Mouse (Mus musculus): Measurements from ENCODE around the gene Bdkrb2. TPM values are rescaled to one million over a fixed set of nuclear protein-coding genes. Genes with fewer than 3 reads are reported as not detected.

The Bdkrb2 gene
- total RNA-seq, 2 experiments from 2014 or later: 0.31 to 0.40 TPM

DNA sequence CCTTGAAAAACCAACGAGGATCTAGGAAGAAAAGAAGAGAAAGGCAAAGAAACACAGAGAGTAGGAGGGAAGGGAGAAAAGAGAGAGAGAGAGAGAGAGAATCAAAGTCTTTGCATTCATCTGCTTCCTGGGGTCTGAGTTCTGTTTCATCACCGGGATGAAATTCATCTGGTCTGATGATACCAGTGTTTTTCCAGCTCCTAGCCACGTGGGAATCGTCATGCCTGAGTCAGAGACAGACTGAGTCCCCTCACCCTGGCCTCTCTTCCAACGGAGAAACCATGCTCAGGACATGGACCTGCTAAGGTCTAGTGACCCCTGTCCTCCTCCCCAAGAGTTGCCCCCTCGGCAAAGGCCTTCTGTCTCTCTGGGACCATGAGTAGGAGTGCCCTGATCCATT is 16.5 kb upstream of the Bdkrb2 start:
- DNase-seq: no peak

DNA sequence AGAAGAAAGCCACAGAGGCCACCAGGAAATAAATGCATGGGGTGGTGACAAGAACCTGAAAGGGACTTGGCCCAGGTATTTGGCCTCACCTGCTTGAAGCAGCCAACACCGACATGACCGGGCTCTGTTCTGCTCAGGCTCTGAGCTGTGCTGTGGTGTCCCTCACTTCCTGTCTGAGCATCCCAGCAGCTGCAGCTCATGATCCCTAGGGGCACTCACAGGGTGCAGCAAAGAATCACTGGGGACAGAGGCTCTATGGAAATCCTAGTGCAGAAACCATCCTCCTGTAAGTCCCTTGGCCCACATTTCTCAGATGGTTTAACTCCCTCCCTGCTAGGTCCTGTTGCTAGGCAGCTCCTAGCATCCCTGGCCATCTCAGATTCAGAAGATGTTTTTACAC is 15.9 kb upstream of the Bdkrb2 start:
- DNase-seq: peak in 1 of 2 experiments; percentile 48

DNA sequence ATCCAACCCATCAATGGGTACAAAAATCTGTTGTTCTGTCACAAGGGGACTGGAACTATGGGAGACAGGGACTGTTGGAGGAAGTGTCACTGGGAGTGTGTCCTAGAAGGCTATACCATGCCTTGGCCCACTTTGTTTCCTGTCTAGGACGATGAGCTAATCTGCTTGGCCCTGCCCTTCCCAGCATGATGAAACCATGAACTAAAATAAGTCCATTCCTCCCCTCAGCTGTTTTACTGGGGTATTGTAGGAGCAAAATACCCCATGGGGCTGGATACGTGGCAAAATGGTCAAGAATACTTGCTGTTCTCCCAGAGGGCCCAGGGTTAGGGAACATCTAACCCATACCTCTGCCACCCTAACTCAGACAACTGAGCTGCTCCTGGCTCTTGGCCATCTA is 15.0 kb upstream of the Bdkrb2 start:
- DNase-seq: no peak

DNA sequence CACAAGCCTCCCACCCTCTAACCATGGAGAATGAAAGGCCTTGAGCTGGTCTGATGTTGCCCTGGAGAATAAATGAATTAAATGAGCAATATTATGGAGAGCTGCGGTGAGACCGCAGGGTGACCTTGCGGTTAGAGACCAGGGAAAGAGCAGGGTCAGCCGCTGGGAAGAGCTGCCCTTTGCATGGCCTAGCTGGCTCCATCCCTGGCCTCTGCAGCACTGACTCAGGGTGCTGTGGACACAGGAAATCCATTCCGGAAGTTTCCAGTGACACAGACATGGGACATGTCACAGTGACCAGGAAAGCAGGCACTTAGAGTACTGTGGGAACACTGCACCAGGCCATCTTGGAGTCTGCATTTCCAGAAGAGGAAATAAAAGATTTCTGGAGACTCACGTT is 14.1 kb upstream of the Bdkrb2 start:
- peak in 1 of 2 experiments; percentile 24 for DNase-seq

DNA sequence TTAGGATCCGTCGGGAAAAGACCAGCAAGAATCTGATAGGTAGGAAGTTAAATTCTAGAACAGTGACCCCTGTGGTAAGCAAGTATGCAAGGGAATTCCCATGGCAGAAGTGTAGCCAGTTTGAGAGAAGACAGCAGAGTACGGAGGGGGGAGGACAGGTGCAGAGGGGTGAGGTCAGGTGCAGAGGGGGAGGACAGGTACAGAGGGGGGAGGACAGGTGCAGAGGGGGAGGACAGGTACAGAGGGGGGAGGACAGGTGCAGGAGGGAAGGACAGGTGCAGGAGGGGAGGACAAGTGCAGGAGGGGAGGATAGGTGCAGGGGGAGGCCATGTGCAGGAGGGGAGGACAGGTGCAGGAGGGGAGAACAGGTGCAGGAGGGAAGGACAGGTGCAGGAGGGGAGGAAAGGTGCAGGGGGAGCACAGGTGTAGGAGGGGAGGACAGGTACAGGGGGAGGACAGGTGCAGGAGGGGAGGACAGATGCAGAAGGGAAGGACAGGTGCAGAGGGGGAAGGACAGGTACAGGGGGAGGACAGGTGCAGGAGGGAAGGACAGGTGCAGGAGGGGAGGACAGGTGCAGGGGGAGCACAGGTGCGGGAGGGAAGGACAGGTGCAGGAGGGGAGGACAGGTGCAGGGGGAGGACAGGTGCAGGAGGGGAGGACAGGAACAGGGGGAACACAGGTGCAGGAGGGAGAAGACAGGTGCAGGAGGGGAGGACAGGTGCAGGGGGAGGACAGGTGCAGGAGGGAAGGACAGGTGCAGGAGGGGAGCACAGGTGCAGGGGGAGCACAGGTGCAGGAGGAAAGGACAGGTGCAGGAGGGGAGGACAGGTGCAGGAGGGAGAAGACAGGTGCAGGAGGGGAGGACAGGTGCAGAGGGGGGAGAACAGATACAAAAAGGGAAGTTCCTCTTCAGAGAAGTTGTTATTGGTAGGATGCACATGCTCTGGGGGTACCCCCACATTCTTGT is 12.9 kb upstream of the Bdkrb2 start:
- no peak for DNase-seq

GRCm38 (mm10) chr12:105551551-105551989 is 11.5 kb upstream of the Bdkrb2 start:
- DNase-seq: peak in 1 of 2 experiments; percentile 39

DNA sequence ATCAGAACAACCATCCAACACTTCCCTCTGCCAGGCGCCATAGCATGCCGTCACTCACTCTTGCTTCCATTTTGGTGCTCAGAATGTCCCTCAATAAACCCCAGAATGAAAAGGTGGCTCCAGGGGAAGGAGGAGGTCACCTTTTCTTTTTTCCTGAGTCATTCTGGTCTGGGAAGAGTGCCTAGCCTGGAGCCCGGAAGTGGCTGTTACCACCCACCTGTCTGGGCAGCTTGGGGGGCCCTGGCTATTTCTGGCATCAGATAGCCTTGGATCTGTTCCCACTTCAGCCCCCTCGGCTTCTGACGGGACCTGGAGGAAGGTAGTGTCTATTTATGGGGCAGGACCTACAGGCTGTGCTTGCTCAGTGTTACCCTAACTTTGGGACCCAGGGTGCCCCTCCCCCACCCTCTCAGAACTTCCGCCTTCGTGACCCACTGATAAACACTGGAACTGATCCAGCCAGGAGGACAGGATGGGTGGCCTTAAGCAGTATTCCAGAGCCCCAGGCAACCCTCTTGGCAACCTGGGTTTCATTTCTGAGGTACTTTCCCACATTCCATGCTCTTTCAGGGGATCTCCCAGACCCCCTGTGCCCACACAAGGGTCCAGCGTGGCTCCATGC is 8.8 kb upstream of the Bdkrb2 start:
- peak in 1 of 2 experiments; percentile 41 for DNase-seq

DNA sequence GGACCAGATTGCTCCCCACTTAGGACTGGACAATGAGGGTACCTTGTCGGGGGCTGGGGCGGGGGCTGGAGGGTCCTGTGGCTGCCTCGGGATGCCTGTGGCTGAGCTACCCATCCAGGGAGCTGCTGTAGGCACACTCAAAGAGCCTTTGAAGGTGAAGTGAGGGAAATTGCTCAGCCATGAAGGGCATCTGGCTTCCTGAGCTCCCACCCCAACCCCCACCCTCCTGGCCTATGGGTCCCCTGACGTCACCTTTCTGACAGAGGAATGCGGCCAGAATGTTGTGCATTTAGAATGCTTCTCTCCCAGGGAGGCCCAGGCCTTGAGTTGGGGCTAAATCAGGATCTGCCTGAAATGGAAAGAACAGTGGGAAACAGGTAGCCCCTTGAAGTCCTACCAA is 7.9 kb upstream of the Bdkrb2 start:
- no peak for DNase-seq

GRCm38 (mm10) chr12:105557250-105557925 is 5.6 kb upstream of the Bdkrb2 start:
- DNase-seq: peak; percentile 60 to 81

GRCm38 (mm10) chr12:105561007-105561534 is 2.0 kb upstream of the Bdkrb2 start:
- DNase-seq: no peak

GRCm38 (mm10) chr12:105562056-105562820 is 788 bp upstream of the Bdkrb2 start:
- DNase-seq: peak; percentile 49 to 70

DNA sequence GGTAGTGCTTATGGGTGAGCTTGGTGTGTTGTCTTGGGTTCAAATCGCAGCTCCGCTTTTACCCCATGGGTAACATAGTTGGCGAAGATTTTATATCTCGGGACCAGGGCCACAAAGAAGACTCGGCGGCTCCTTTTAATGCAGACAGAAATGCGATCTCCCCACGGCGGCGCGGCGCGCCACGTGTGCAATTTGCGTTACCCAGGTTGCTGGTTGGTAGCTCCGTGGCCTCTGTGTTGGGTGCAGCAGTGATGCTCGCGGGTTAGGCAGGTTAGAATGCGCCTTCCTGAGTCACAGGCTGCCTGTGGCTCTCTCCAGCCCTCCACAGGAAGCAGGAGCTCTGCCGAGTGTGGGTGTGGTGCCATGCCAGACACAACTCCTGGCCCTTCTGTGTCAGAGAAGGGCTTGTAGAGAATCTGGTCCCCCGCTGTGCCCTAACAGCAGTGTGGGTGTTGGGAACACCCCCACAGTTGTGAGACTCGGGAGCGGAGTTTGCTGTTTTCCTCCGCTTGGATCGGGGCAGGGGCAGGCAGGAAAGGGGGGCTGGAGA is 775 bp downstream of the Bdkrb2 start:
- DNase-seq: no peak

DNA sequence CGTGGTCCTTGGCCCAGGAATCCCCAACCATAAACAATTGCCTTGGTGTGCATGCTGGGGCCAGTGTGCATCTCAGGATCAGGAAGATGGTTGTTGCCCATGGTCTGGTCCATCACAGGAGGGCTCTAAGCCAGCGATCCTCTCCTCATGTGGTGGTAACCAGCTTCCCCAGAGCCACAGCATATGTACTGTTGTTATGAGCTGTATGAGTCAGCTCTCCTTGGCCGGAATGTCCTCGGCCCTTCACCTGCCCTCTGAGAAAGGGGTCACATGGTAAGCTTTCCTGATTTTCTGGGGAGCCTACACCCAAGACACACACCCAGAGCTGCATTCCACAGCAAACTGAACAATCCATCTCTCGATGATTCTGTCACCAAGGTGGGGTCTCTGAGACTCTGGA is 2.2 kb downstream of the Bdkrb2 start:
- no peak for DNase-seq

DNA sequence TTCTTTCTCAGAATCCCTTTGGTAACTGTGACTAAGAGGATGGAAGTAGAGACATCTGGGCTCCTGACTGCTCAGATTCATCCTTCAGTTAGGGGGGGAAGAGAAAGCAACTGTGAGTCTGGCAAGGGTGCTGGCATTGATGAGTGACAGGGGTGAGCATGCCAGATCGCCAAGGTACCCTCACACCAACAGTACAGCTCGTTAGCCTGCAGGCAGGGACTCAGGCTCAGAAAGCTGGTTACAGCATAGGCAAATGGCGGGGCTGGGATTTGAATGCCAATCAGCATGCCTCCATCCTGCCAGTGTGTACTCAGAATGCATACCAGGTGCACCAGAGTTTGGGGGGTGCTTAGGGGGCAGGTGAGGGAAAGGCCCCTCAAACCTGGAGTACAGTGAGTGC is 8.8 kb downstream of the Bdkrb2 start:
- DNase-seq: no peak

GRCm38 (mm10) chr12:105572622-105573021 is 9.6 kb downstream of the Bdkrb2 start:
- DNase-seq: no peak

- DNase-seq: no peak
Measured at GRCm38 (mm10) chr12:105574356-105574755, 11.3 kb downstream of the Bdkrb2 start.

GRCm38 (mm10) chr12:105580490-105580889 is 17.5 kb downstream of the Bdkrb2 start:
- no peak for DNase-seq

- DNase-seq: no peak
Measured at GRCm38 (mm10) chr12:105582486-105582885, 19.5 kb downstream of the Bdkrb2 start.

GRCm38 (mm10) chr12:105583484-105583883 is 20.5 kb downstream of the Bdkrb2 start:
- no peak for DNase-seq

GRCm38 (mm10) chr12:105584851-105585250 is 21.8 kb downstream of the Bdkrb2 start:
- DNase-seq: peak; percentile 67 to 82

GRCm38 (mm10) chr12:105587526-105587925 is 24.5 kb downstream of the Bdkrb2 start:
- DNase-seq: no peak
